Mouse (Mus musculus) adrenal gland, postnatal 14 days (tissue): ENCODE results near the gene Psg22. TPM values are rescaled to one million over a fixed set of nuclear protein-coding genes. Genes with fewer than 3 reads are reported as not detected.

Experiments
- total RNA-seq: library from RNA; stranded (reverse); gene quantifications from 2 replicates; pipeline ENCODE4 v1.2.3, GENCODE M21; 2021

Gene Psg22
- total RNA-seq, 1 experiment from 2014 or later = not detected

Other genes with a start within 250 kb of the Psg22 start
- not detected in 2 replicates for gene Psg26, start 233.9 kb upstream of the Psg22 start, total RNA-seq
- not detected in 2 replicates for gene Psg25, start 185.8 kb upstream of the Psg22 start, total RNA-seq
- not detected in 2 replicates for gene Psg27, start 150.8 kb upstream of the Psg22 start, total RNA-seq
- not detected in 2 replicates for gene Psg23, start 101.6 kb upstream of the Psg22 start, total RNA-seq
- gene Psg21, start 61.4 kb upstream of the Psg22 start, total RNA-seq = not detected in 2 replicates
- gene Psg20, start 31.9 kb upstream of the Psg22 start, total RNA-seq = not detected in 2 replicates
- gene Psg19, start 80.4 kb downstream of the Psg22 start, total RNA-seq = not detected in 2 replicates
- gene Psg17, start 103.5 kb downstream of the Psg22 start, total RNA-seq = not detected in 2 replicates
- gene Mill2, start 121.9 kb downstream of the Psg22 start, total RNA-seq = 5.1 and 6.3 TPM in 2 replicates
- gene Pglyrp1, start 153.2 kb downstream of the Psg22 start, total RNA-seq = 2.3 and 4.5 TPM in 2 replicates
- gene Ccdc61, start 192.3 kb downstream of the Psg22 start, total RNA-seq = 12.2 and 12.9 TPM in 2 replicates
- 7.2 and 8.0 TPM in 2 replicates for gene Nova2, start 207.8 kb downstream of the Psg22 start, total RNA-seq